Mouse (Mus musculus): Measurements from ENCODE around the gene Atg14. TPM values are rescaled to one million over a fixed set of nuclear protein-coding genes. Genes with fewer than 3 reads are reported as not detected.
A peak's percentile ranks its signal among the peaks of the same experiment; 100 is the strongest.
"Not testable (repeated sequence)": the region's sequence is repeated elsewhere in the genome, so short reads cannot be mapped to it uniquely, and the experiment has no call there.

Gene Atg14
- 13.3 and 14.5 TPM in 2 replicates for polyA plus RNA-seq (2014; fragmentation: Nextera tagmentation; extraction: Ambion mirVana)

GRCm38 (mm10) chr14:47570549-47570948, at the start of gene Atg14:
Gene Atg14 (minus strand): TSS chr14:47570649.
- not testable (repeated sequence) for H3K27me3 ChIP-seq (ENCODE audit: insufficient read depth, low read length); H3K4me3 ChIP-seq (ENCODE audit: low read depth, low read length); H3K4me2 ChIP-seq; H3K4me1 ChIP-seq (ENCODE audit: insufficient read depth); ATAC-seq (ENCODE audit: insufficient read depth); DNase-seq; H3K27ac ChIP-seq (ENCODE audit: low read depth); H3K9me3 ChIP-seq (ENCODE audit: low read depth, low read length); H3K36me3 ChIP-seq (ENCODE audit: insufficient read depth); H3K9ac ChIP-seq
- WGBS, result 87% methylated on average over 11 of the region's 11 CpGs

- WGBS, result 77% methylated on average over 5 of the region's 5 CpGs
- TF ChIP-seq CTCF (IDR thresholded peaks at IDR 0.05; ENCODE audit: low read depth), result no peak
- ATAC-seq (ENCODE audit: insufficient read depth) (no peak), DNase-seq (no peak)
- Histone ChIP-seq H3K9me3 (ENCODE audit: low read depth, low read length) (no peaks in the 10 kb centered on the region), H3K36me3 (ENCODE audit: insufficient read depth) (no peaks in the 10 kb centered on the region), H3K9ac (no peak overlapping the region), H3K4me2 (no peak overlapping the region), H3K4me3 (ENCODE audit: low read depth, low read length) (no peak overlapping the region), H3K27me3 (ENCODE audit: insufficient read depth, low read length) (no peaks in the 10 kb centered on the region), H3K4me1 (ENCODE audit: insufficient read depth) (no peaks in the 10 kb centered on the region), H3K27ac (ENCODE audit: low read depth) (no peak overlapping the region)
Measured at GRCm38 (mm10) chr14:47618891-47619290, 48.4 kb upstream of the Atg14 start.

GRCm38 (mm10) chr14:47613254-47613653, 42.8 kb upstream of the Atg14 start:
- Histone ChIP-seq H3K4me1 (ENCODE audit: insufficient read depth) (no peaks in the 10 kb centered on the region), H3K27me3 (ENCODE audit: insufficient read depth, low read length) (no peaks in the 10 kb centered on the region), H3K36me3 (ENCODE audit: insufficient read depth) (no peaks in the 10 kb centered on the region), H3K9ac (no peak overlapping the region), H3K27ac (ENCODE audit: low read depth) (no peak overlapping the region), H3K4me3 (ENCODE audit: low read depth, low read length) (no peak overlapping the region), H3K4me2 (no peak overlapping the region), H3K9me3 (ENCODE audit: low read depth, low read length) (no peaks in the 10 kb centered on the region)
- DNase-seq, result no peak
- no peak for TF ChIP-seq CTCF (IDR thresholded peaks at IDR 0.05; ENCODE audit: low read depth)
- WGBS, result 48% methylated on average over 7 of the region's 7 CpGs
- ATAC-seq (ENCODE audit: insufficient read depth), result no peak

GRCm38 (mm10) chr14:47597942-47598388, 27.5 kb upstream of the Atg14 start:
- H3K36me3 ChIP-seq (ENCODE audit: insufficient read depth), result no peaks in the 10 kb centered on the region
- peak overlapping the region; percentile 45 for H3K4me2 ChIP-seq
- H3K4me3 ChIP-seq (ENCODE audit: low read depth, low read length), result no peak overlapping the region
- H3K27me3 ChIP-seq (ENCODE audit: insufficient read depth, low read length), result no peaks in the 10 kb centered on the region
- ATAC-seq (ENCODE audit: insufficient read depth) (peak; percentile 58; the same call in 1 of the 2 replicates), DNase-seq (peak; percentile 88)
- no peak overlapping the region for H3K27ac ChIP-seq (ENCODE audit: low read depth)
- peak; percentile 73 for TF ChIP-seq CTCF (IDR thresholded peaks at IDR 0.05; ENCODE audit: low read depth)
- H3K9ac ChIP-seq, result no peak overlapping the region
- H3K4me1 ChIP-seq (ENCODE audit: insufficient read depth), result no peaks in the 10 kb centered on the region
- no peaks in the 10 kb centered on the region for H3K9me3 ChIP-seq (ENCODE audit: low read depth, low read length)
- 26% methylated on average over 11 of the region's 11 CpGs for WGBS

GRCm38 (mm10) chr14:47594426-47595103, 24.1 kb upstream of the Atg14 start:
- no peaks in the 10 kb centered on the region for H3K4me1 ChIP-seq (ENCODE audit: insufficient read depth)
- no peak overlapping the region for H3K27ac ChIP-seq (ENCODE audit: low read depth)
- no peaks in the 10 kb centered on the region for H3K9me3 ChIP-seq (ENCODE audit: low read depth, low read length)
- no peaks in the 10 kb centered on the region for H3K36me3 ChIP-seq (ENCODE audit: insufficient read depth)
- no peak overlapping the region for H3K4me3 ChIP-seq (ENCODE audit: low read depth, low read length)
- WGBS, result 31% methylated on average over 7 of the region's 7 CpGs
- no peak for TF ChIP-seq CTCF (IDR thresholded peaks at IDR 0.05; ENCODE audit: low read depth)
- H3K9ac ChIP-seq, result no peak overlapping the region
- DNase-seq, result no peak
- no peak overlapping the region for H3K4me2 ChIP-seq
- H3K27me3 ChIP-seq (ENCODE audit: insufficient read depth, low read length), result no peaks in the 10 kb centered on the region
- ATAC-seq (ENCODE audit: insufficient read depth), result no peak

GRCm38 (mm10) chr14:47590391-47590975, 20.0 kb upstream of the Atg14 start:
- Histone ChIP-seq H3K4me2 (no peak overlapping the region), H3K4me1 (ENCODE audit: insufficient read depth) (no peaks in the 10 kb centered on the region), H3K27ac (ENCODE audit: low read depth) (no peak overlapping the region), H3K27me3 (ENCODE audit: insufficient read depth, low read length) (no peaks in the 10 kb centered on the region), H3K9ac (no peak overlapping the region), H3K36me3 (ENCODE audit: insufficient read depth) (no peaks in the 10 kb centered on the region), H3K9me3 (ENCODE audit: low read depth, low read length) (no peaks in the 10 kb centered on the region), H3K4me3 (ENCODE audit: low read depth, low read length) (no peak overlapping the region)
- DNase-seq, result no peak
- no peak for TF ChIP-seq CTCF (IDR thresholded peaks at IDR 0.05; ENCODE audit: low read depth)
- no peak for ATAC-seq (ENCODE audit: insufficient read depth)
- WGBS, result 70% methylated on average over 10 of the region's 10 CpGs

GRCm38 (mm10) chr14:47589444-47589843, 19.0 kb upstream of the Atg14 start:
- ATAC-seq (ENCODE audit: insufficient read depth) (no peak), DNase-seq (no peak)
- Histone ChIP-seq H3K27ac (ENCODE audit: low read depth) (no peak overlapping the region), H3K9me3 (ENCODE audit: low read depth, low read length) (no peaks in the 10 kb centered on the region), H3K4me2 (no peak overlapping the region), H3K9ac (no peak overlapping the region), H3K4me1 (ENCODE audit: insufficient read depth) (no peaks in the 10 kb centered on the region), H3K27me3 (ENCODE audit: insufficient read depth, low read length) (no peaks in the 10 kb centered on the region), H3K36me3 (ENCODE audit: insufficient read depth) (no peaks in the 10 kb centered on the region), H3K4me3 (ENCODE audit: low read depth, low read length) (no peak overlapping the region)
- 71% methylated on average over 1 of the region's 1 CpGs for WGBS
- no peak for TF ChIP-seq CTCF (IDR thresholded peaks at IDR 0.05; ENCODE audit: low read depth)
